Mouse (Mus musculus): ENCODE measurements around the gene Spata32. TPM values are rescaled to one million over a fixed set of nuclear protein-coding genes. Genes with fewer than 3 reads are reported as not detected.

The Spata32 gene
- polyA plus RNA-seq, 1 experiment from 2014 or later: not detected

- Histone ChIP-seq H3K4me2 (ENCODE audit: low read depth, low read length) (peak overlapping the region; percentile 74), H3K36me3 (replicated peaks; ENCODE audit: insufficient read depth, low read length) (no peaks in the 10 kb centered on the region), H3K9me3 (ENCODE audit: low read length) (0 out of 2 replicates have a peak, but pooled peaks cover 2% of the 10 kb centered on the region), H3K4me1 (ENCODE audit: insufficient read depth) (peaks cover 21% of the 10 kb centered on the region), H3K9ac (replicated peaks) (peak overlapping the region; percentile 78), H3K27me3 (ENCODE audit: insufficient read depth, low read length) (peaks cover 28% of the 10 kb centered on the region), H3K27ac (ENCODE audit: low read depth) (peak overlapping the region; percentile 59; the same call in 1 of the 2 replicates), H3K4me3 (ENCODE audit: low read depth, low read length) (peak overlapping the region; percentile 63)
- DNase-seq: no peak
- no peak for ATAC-seq
- WGBS (ENCODE audit: insufficient replicate concordance): 31% methylated on average over 3 of the region's 3 CpGs
- no peak for TF ChIP-seq CTCF (IDR thresholded peaks at IDR 0.05; ENCODE audit: low read depth)
Observed at GRCm38 (mm10) chr11:103170111-103170493, 48.1 kb downstream of the Spata32 start.

GRCm38 (mm10) chr11:103169664-103170063 lies 48.6 kb downstream of the Spata32 start:
- 80% methylated on average over 5 of the region's 5 CpGs for WGBS (ENCODE audit: insufficient replicate concordance)
- TF ChIP-seq EP300 (IDR thresholded peaks at IDR 0.05; ENCODE audit: low read depth) (no peak), CTCF (IDR thresholded peaks at IDR 0.05; ENCODE audit: low read depth) (no peak)
- no peak for DNase-seq

GRCm38 (mm10) chr11:103168690-103169390 lies 49.4 kb downstream of the Spata32 start:
- no peak overlapping the region for H3K9ac ChIP-seq (replicated peaks)
- H3K4me1 ChIP-seq (ENCODE audit: insufficient read depth): peaks cover 10% of the 10 kb centered on the region
- ATAC-seq (peak; percentile 37; the same call in 1 of the 2 replicates), DNase-seq (peak; percentile 73)
- no peak overlapping the region for H3K4me3 ChIP-seq (ENCODE audit: low read depth, low read length)
- no peak overlapping the region for H3K27ac ChIP-seq (ENCODE audit: low read depth)
- no peak for TF ChIP-seq EP300 (IDR thresholded peaks at IDR 0.05; ENCODE audit: low read depth)
- peak; percentile 98 for TF ChIP-seq CTCF (IDR thresholded peaks at IDR 0.05; ENCODE audit: low read depth)
- WGBS (ENCODE audit: insufficient replicate concordance): 22% methylated on average over 9 of the region's 9 CpGs
- 0 out of 2 replicates have a peak, but pooled peaks cover 2% of the 10 kb centered on the region for H3K9me3 ChIP-seq (ENCODE audit: low read length)
- H3K4me2 ChIP-seq (ENCODE audit: low read depth, low read length): no peak overlapping the region
- H3K36me3 ChIP-seq (replicated peaks; ENCODE audit: insufficient read depth, low read length): no peaks in the 10 kb centered on the region
- peaks cover 28% of the 10 kb centered on the region for H3K27me3 ChIP-seq (ENCODE audit: insufficient read depth, low read length)

More at GRCm38 (mm10) chr11:103169664-103170063, 48.6 kb downstream of the Spata32 start:
- 0 out of 2 replicates have a peak, but pooled peaks cover 2% of the 10 kb centered on the region for H3K9me3 ChIP-seq (ENCODE audit: low read length)
- H3K27me3 ChIP-seq (ENCODE audit: insufficient read depth, low read length): peaks cover 28% of the 10 kb centered on the region
- no peaks in the 10 kb centered on the region for H3K36me3 ChIP-seq (replicated peaks; ENCODE audit: insufficient read depth, low read length)
- no peak overlapping the region for H3K27ac ChIP-seq (ENCODE audit: low read depth)
- H3K9ac ChIP-seq (replicated peaks): no peak overlapping the region
- 0 out of 2 replicates have a peak overlapping the region, but pooled peaks have one; percentile 74 for H3K4me2 ChIP-seq (ENCODE audit: low read depth, low read length)
- H3K4me3 ChIP-seq (ENCODE audit: low read depth, low read length): no peak overlapping the region
- peaks cover 18% of the 10 kb centered on the region for H3K4me1 ChIP-seq (ENCODE audit: insufficient read depth)
- ATAC-seq: no peak

GRCm38 (mm10) chr11:103164391-103164790 lies 53.8 kb downstream of the Spata32 start:
- Histone ChIP-seq H3K4me3 (ENCODE audit: low read depth, low read length) (no peak overlapping the region), H3K4me2 (ENCODE audit: low read depth, low read length) (peak overlapping the region; percentile 35; the same call in 1 of the 2 replicates), H3K9ac (replicated peaks) (no peak overlapping the region), H3K27me3 (ENCODE audit: insufficient read depth, low read length) (0 out of 2 replicates have a peak, but pooled peaks cover 4% of the 10 kb centered on the region), H3K9me3 (ENCODE audit: low read length) (0 out of 2 replicates have a peak, but pooled peaks cover 2% of the 10 kb centered on the region), H3K4me1 (ENCODE audit: insufficient read depth) (no peaks in the 10 kb centered on the region), H3K36me3 (replicated peaks; ENCODE audit: insufficient read depth, low read length) (no peaks in the 10 kb centered on the region), H3K27ac (ENCODE audit: low read depth) (no peak overlapping the region)
- DNase-seq (no peak), ATAC-seq (no peak)
- TF ChIP-seq CTCF (IDR thresholded peaks at IDR 0.05; ENCODE audit: low read depth) (no peak), EP300 (IDR thresholded peaks at IDR 0.05; ENCODE audit: low read depth) (no peak)
- 21% methylated on average over 10 of the region's 10 CpGs for WGBS (ENCODE audit: insufficient replicate concordance)

- ATAC-seq: no peak
- WGBS (ENCODE audit: insufficient replicate concordance): 85% methylated on average over 5 of the region's 5 CpGs
Observed at GRCm38 (mm10) chr11:103162132-103162531, 56.1 kb downstream of the Spata32 start.

GRCm38 (mm10) chr11:103161449-103161848 lies 56.8 kb downstream of the Spata32 start:
- 76% methylated on average over 7 of the region's 7 CpGs for WGBS (ENCODE audit: insufficient replicate concordance)
- DNase-seq: no peak
- H3K36me3 ChIP-seq (replicated peaks; ENCODE audit: insufficient read depth, low read length): no peaks in the 10 kb centered on the region
- H3K4me3 ChIP-seq (ENCODE audit: low read depth, low read length): no peak overlapping the region
- no peak overlapping the region for H3K9ac ChIP-seq (replicated peaks)
- no peaks in the 10 kb centered on the region for H3K27me3 ChIP-seq (ENCODE audit: insufficient read depth, low read length)
- no peak overlapping the region for H3K27ac ChIP-seq (ENCODE audit: low read depth)
- 0 out of 2 replicates have a peak, but pooled peaks cover 2% of the 10 kb centered on the region for H3K9me3 ChIP-seq (ENCODE audit: low read length)
- ATAC-seq: no peak
- TF ChIP-seq CTCF (IDR thresholded peaks at IDR 0.05; ENCODE audit: low read depth): peak; percentile 29
- no peak for TF ChIP-seq EP300 (IDR thresholded peaks at IDR 0.05; ENCODE audit: low read depth)
- H3K4me1 ChIP-seq (ENCODE audit: insufficient read depth): peaks cover 7% of the 10 kb centered on the region
- H3K4me2 ChIP-seq (ENCODE audit: low read depth, low read length): no peak overlapping the region

More at GRCm38 (mm10) chr11:103162132-103162531, 56.1 kb downstream of the Spata32 start:
- peaks cover 7% of the 10 kb centered on the region for H3K4me1 ChIP-seq (ENCODE audit: insufficient read depth)
- no peak overlapping the region for H3K4me2 ChIP-seq (ENCODE audit: low read depth, low read length)
- no peaks in the 10 kb centered on the region for H3K36me3 ChIP-seq (replicated peaks; ENCODE audit: insufficient read depth, low read length)
- no peak overlapping the region for H3K9ac ChIP-seq (replicated peaks)
- 0 out of 2 replicates have a peak, but pooled peaks cover 2% of the 10 kb centered on the region for H3K9me3 ChIP-seq (ENCODE audit: low read length)
- H3K4me3 ChIP-seq (ENCODE audit: low read depth, low read length): no peak overlapping the region
- no peak for TF ChIP-seq EP300 (IDR thresholded peaks at IDR 0.05; ENCODE audit: low read depth)
- peak; percentile 64 for TF ChIP-seq CTCF (IDR thresholded peaks at IDR 0.05; ENCODE audit: low read depth)
- no peak overlapping the region for H3K27ac ChIP-seq (ENCODE audit: low read depth)
- peak; percentile 66 for DNase-seq
- no peaks in the 10 kb centered on the region for H3K27me3 ChIP-seq (ENCODE audit: insufficient read depth, low read length)

All from liver, postnatal 0 days (tissue).